Mouse (Mus musculus) embryonic facial prominence, embryonic 12.5 days (tissue): ENCODE data around the gene Maoa. TPM values are rescaled to one million over a fixed set of nuclear protein-coding genes. Genes with fewer than 3 reads are reported as not detected.

Source experiments
- ATAC-seq: fragments of 200-750 bp; cut with Nextera tagmentation; 2 replicates; pipeline ENCODE4 v1.8.0; 2017; ENCODE audit not compliant: insufficient number of reproducible peaks, insufficient read depth, low FRiP score, low TSS enrichment
- H3K27ac ChIP-seq: fragments of 300-500 bp; sonication (generic); 2 replicates; pipeline ENCODE4 v1.5.1; 2016; ENCODE audit warnings: mild to moderate bottlenecking
- H3K27me3 ChIP-seq: fragments of 300-500 bp; sonication (generic); 2 replicates; pipeline ENCODE4 v1.6.1; 2016; ENCODE audit warnings: mild to moderate bottlenecking, moderate library complexity
- H3K36me3 ChIP-seq: fragments of 300-500 bp; sonication (generic); 2 replicates; pipeline ENCODE4 v1.6.1; 2016; ENCODE audit warnings: mild to moderate bottlenecking
- H3K4me1 ChIP-seq: fragments of 300-500 bp; sonication (generic); 2 replicates; pipeline ENCODE4 v1.6.1; 2016
- H3K4me2 ChIP-seq: fragments of 300-500 bp; sonication (generic); replicated peaks from 2 replicates; pipeline ENCODE4 v1.6.1; 2016; ENCODE audit warnings: mild to moderate bottlenecking, moderate library complexity
- H3K4me3 ChIP-seq: fragments of 300-500 bp; sonication (generic); 2 replicates; pipeline ENCODE4 v1.5.1; 2016; ENCODE audit warnings: mild to moderate bottlenecking
- H3K9ac ChIP-seq: fragments of 300-500 bp; sonication (generic); 2 replicates; pipeline ENCODE4 v1.6.1; 2016; ENCODE audit warnings: mild to moderate bottlenecking, moderate library complexity
- H3K9me3 ChIP-seq: fragments of 300-500 bp; sonication (generic); 2 replicates; pipeline ENCODE4 v1.6.1; 2016; ENCODE audit warnings: mild to moderate bottlenecking, moderate library complexity
- WGBS: fragments of 180-500 bp; shearing (Covaris S2); methylation state at CpG from one replicate; pipeline ENCODE4 v1.1.7; 2016; 5-methylcytosine and 5-hydroxymethylcytosine counted together
- polyA plus RNA-seq: library from polyadenylated mRNA; unstranded; fragments of >200 nt; fragmentation: Nextera tagmentation; extraction: Ambion mirVana; gene quantifications from 2 replicates; pipeline ENCODE4 v1.2.1, GENCODE M21; 2016

Maoa gene
- polyA plus RNA-seq, result 15.7 and 17.7 TPM in 2 replicates

DNA sequence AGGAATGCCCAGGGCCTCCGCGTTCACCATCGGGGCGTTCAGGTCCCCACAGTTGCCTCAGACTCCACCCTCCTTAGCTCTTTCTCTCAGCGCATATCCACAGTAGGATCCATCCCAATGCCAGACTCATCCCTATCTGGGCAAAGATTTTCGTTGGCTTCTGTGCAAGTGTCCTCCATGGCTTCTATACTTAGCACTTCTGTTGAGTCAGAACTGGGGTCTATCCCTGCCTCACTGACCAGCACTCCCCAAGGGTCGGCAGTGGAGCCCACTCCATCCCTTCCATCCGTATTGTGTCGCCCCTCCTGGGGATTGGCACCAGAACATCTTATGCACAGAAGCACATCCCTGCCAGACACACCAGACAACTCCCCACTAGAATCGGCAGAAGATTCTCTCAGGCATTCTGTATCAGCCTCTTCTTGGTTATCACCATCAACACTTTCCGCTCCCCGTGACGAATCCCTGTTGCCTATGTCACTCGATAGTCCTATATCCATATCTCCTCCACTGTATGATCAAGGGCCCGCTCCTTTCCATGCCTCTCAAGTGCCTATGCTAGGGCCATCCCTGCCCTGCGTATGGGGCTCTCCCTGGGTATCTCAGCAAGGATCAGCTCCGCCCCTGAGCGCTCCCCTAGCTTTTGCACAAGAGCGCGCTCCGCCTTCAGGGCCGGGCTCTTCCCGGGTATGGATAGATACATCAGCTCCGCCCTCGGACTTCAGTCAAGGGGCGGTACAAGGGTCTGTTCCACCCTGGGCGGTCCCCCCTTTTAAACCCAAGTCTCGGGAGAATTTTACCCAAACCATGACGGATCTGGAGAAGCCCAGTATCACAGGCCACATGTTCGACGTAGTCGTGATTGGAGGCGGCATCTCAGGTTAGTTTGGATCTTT, at the start of gene Maoa:
TSS of gene Maoa (plus strand) at position 665 of the 896 bp plus-strand sequence.
- Histone ChIP-seq H3K36me3 (no peaks in the 10 kb centered on the region), H3K27me3 (no peaks in the 10 kb centered on the region), H3K4me3 (peak within 1 kb of the TSS; percentile 44), H3K9me3 (no peaks in the 10 kb centered on the region), H3K4me1 (no peaks in the 10 kb centered on the region), H3K4me2 (peak within 1 kb of the TSS; percentile 66), H3K27ac (peak within 1 kb of the TSS; percentile 82), H3K9ac (peak within 1 kb of the TSS; percentile 49)
- peak; percentile 82 for ATAC-seq
- 19% methylated on average over 33 of the region's 33 CpGs for WGBS

DNA sequence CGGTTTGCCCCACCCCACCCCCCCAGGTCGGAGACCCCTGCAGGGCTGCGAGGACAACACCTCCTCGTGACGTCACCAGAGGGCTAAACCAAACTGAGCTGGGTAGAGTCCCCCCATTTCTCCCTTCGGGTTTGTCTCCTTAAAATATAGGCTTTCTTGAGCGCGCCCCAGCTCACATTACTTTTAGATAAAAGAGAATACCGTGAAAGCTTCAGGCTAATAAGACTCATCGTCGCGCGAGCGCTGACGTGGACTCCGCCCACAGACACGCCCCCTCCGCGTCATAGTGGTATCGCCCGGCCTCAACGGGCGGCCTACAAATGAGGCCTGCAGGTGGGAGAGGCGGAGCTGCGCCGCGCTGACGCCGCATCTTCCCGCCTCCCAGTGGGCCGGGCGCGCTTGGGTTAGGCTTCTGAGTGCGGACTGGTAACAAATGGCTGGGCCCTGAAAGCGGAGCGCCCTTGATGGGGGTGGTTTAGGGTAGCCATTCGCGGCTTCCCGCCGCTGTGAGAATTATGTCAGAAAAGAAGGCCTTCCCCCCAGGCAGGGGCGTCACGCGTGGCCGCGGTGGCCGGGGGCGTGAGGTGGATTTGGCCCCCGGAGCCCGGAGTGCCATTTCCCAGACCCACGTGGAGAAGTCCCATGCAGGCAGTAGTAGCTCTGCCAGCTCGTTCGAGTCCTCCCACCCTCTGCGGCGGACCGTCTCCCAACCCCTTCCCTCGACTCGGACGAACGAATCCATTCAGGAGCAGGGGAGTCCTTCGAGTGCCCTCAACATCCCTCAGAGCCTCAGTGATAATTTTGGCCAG, 1.1 kb upstream of the Maoa start:
- H3K4me1 ChIP-seq, result no peaks in the 10 kb centered on the region
- H3K27ac ChIP-seq, result peak overlapping the region; percentile 82
- 18% methylated on average over 60 of the region's 60 CpGs for WGBS
- no peaks in the 10 kb centered on the region for H3K36me3 ChIP-seq
- H3K9me3 ChIP-seq, result no peaks in the 10 kb centered on the region
- peak; percentile 97 for ATAC-seq
- peak overlapping the region; percentile 49 for H3K9ac ChIP-seq
- H3K4me3 ChIP-seq, result peak overlapping the region; percentile 44
- H3K27me3 ChIP-seq, result no peaks in the 10 kb centered on the region
- H3K4me2 ChIP-seq, result peak overlapping the region; percentile 66

DNA sequence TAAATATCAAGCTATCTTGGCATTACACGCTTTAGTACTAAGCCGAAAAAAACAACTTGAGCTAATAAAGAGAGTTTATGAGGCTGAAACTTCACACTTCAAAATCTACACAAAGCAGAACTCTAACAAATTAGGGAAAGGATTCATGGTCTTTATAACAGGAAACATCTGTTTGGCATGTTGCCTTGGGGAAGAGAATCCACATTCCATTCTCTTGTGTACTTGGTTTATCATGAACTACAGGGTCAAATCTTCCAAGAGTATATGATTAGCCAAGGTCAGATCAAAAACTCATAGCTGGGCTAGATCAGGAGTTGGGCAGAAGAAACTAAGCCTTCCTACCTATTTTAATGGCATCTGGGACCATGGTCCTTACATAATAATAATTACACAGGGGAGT, 37.0 kb downstream of the Maoa start:
- no peaks in the 10 kb centered on the region for H3K9me3 ChIP-seq
- H3K4me2 ChIP-seq, result no peak overlapping the region
- no peak overlapping the region for H3K9ac ChIP-seq
- H3K4me1 ChIP-seq, result no peaks in the 10 kb centered on the region
- H3K27ac ChIP-seq, result no peak overlapping the region
- H3K27me3 ChIP-seq, result no peaks in the 10 kb centered on the region
- no peak for ATAC-seq
- no peak overlapping the region for H3K4me3 ChIP-seq
- WGBS, result 62% methylated on average over 2 of the region's 2 CpGs
- H3K36me3 ChIP-seq, result no peaks in the 10 kb centered on the region

DNA sequence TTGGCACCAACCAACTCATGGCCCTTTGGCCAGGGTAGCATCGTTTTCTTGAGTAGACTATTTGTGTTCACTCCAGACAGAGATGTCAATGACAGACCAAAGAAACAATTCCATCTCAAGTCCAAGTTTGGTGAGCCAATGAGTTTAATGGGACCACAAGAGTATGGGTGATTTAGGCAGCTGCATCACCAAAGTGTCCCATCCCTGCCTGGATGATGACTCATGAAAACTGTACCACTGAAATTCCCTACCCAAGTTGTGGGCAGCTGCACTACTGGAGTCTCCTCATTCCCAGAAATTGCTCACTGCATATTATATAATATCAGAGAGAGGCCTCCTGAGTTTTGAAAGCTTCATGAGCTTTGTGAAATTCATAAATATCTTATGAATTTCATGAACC, 86.6 kb downstream of the Maoa start:
- ATAC-seq, result no peak
- no peak overlapping the region for H3K4me3 ChIP-seq

DNA sequence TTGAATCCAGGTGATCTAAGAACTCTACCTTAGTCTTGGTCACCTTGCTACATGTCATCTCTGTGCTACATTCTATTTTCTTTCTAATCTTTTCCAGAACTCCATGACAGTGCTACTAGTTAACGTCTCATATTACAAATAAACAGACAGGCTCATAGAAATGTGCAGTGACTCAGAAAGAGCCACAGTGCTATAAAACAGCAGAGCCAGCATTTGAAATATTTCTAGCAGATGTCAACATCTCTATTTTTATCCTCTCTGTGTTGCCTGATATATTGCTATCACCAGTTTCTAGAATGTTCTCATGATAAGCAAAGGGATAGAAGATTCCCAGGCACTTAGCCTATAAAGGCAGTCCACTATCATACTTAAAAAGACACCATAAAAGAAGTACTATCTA, 94.5 kb downstream of the Maoa start:
- WGBS, result 60% methylated on average over 1 of the region's 1 CpGs
- no peak overlapping the region for H3K9ac ChIP-seq
- no peak for ATAC-seq
- no peaks in the 10 kb centered on the region for H3K9me3 ChIP-seq
- no peaks in the 10 kb centered on the region for H3K4me1 ChIP-seq
- no peak overlapping the region for H3K4me2 ChIP-seq
- H3K27ac ChIP-seq, result no peak overlapping the region
- H3K4me3 ChIP-seq, result no peak overlapping the region
- H3K27me3 ChIP-seq, result no peaks in the 10 kb centered on the region
- no peaks in the 10 kb centered on the region for H3K36me3 ChIP-seq

More for the DNA sequence above, 86.6 kb downstream of the Maoa start:
- WGBS, result 73% methylated on average over 1 of the region's 1 CpGs
- no peaks in the 10 kb centered on the region for H3K4me1 ChIP-seq
- H3K36me3 ChIP-seq, result no peaks in the 10 kb centered on the region
- H3K27ac ChIP-seq, result no peak overlapping the region
- no peak overlapping the region for H3K9ac ChIP-seq
- H3K4me2 ChIP-seq, result no peak overlapping the region
- H3K27me3 ChIP-seq, result no peaks in the 10 kb centered on the region
- H3K9me3 ChIP-seq, result no peaks in the 10 kb centered on the region

Other genes starting within 250 kb of the Maoa start
- gene Cypt1, start 96.8 kb upstream of the Maoa start, polyA plus RNA-seq, result not detected in 2 replicates
- gene Maob, start 197.7 kb downstream of the Maoa start, polyA plus RNA-seq, result 9.2 and 13.7 TPM in 2 replicates